In genomic region chr4:136924529-136924928, GRCm38 (mm10) we compare ENCODE assay signal across 9 mouse cellular contexts. TPM values are rescaled to one million over a fixed set of nuclear protein-coding genes. Genes with fewer than 3 reads are reported as not detected.
DNase-seq lines count a peak whose midpoint lies in the region; TF ChIP-seq lines count a peak whose summit lies in the region.
"Had no signal": no experiment of that assay in that cellular context is flagged by ENCODE, and none has a peak within 500 bp of the region (broad histone marks: within the 10 kb centered on the region; RNA-seq: fewer than 3 reads in every experiment).

No protein-coding gene starts in this region.

- DNase-seq in gastrocnemius, adult 18-20 months (ENCODE audit: low spot score): peak; percentile 42
- DNase-seq in gastrocnemius, postnatal 25 days: no peak
- peak; percentile 26 to 28 for DNase-seq in B cell, adult 2 months
- peak; percentile 52 for DNase-seq in c-Kit-positive CD71-positive TER-119-negative erythroid progenitor cells, embryonic 14.5 days (ENCODE audit: low read depth)
- peak; percentile 74 for DNase-seq in kidney, adult 9 months
- DNase-seq in mesoderm, embryonic 11.5 days (ENCODE audit: low read depth, low spot score): peak; percentile 82
- DNase-seq in yolk sac, embryonic 10.5 days (ENCODE audit: low spot score): peak; percentile 72
- no peak for DNase-seq in cerebellum, adult 2 months

- no peak overlapping the region for H3K4me3 ChIP-seq in cerebellum, adult 2 months (replicated peaks; ENCODE audit: insufficient read depth, low read depth, low read length)
- H3K4me3 ChIP-seq: heart, embryonic 15.5 days had no signal

- TF ChIP-seq CTCF in cerebellum, adult 2 months (IDR thresholded peaks at IDR 0.05; ENCODE audit: borderline replicate concordance, insufficient read depth, low read depth, low read length): no peak

- no peaks in the 10 kb centered on the region for H3K27me3 ChIP-seq in cerebellum, adult 2 months (ENCODE audit: control insufficient read depth, insufficient read depth, low read length)

- H3K27ac ChIP-seq in cerebellum, adult 2 months (ENCODE audit: insufficient read depth, low read length): no peak overlapping the region
- H3K27ac ChIP-seq: heart, embryonic 15.5 days had no signal

- 74% methylated on average over 6 of the region's 6 CpGs for WGBS in cerebellum, adult 2 months

- no peak for TF ChIP-seq POLR2A in cerebellum, adult 2 months (IDR thresholded peaks at IDR 0.05; ENCODE audit: borderline replicate concordance, insufficient read depth, low read length)

- no peaks in the 10 kb centered on the region for H3K4me1 ChIP-seq in cerebellum, adult 2 months (ENCODE audit: control insufficient read depth, insufficient read depth, low read length)
- H3K4me1 ChIP-seq: heart, embryonic 15.5 days had no signal

RNA-seq across cellular contexts. Expression of gene C1qa, which starts 25.9 kb away (rescaled TPM):
- 10 to 100 TPM in 1 of 2 experiments, 1 to 10 TPM in 1; 8.7 to 15.2 TPM for total RNA-seq in gastrocnemius, adult 18-20 months (2021)
- total RNA-seq in gastrocnemius, postnatal 25 days (2021): 10 to 100 TPM; 11.6 to 15.5 TPM
- polyA plus RNA-seq in cerebellum, adult 2 months (2012; rRNA removed): 30.2 and 34.0 TPM in 2 replicates

RNA-seq across cellular contexts. Expression of gene C1qc, which starts 31.7 kb away (rescaled TPM):
- 10 to 100 TPM in 1 of 2 experiments, 1 to 10 TPM in 1; 7.9 to 15.8 TPM for total RNA-seq in gastrocnemius, adult 18-20 months (2021)
- total RNA-seq in gastrocnemius, postnatal 25 days (2021): 10 to 100 TPM; 10.9 to 13.3 TPM
- polyA plus RNA-seq in cerebellum, adult 2 months (2012; rRNA removed): 26.6 and 28.6 TPM in 2 replicates

RNA-seq across cellular contexts. Expression of gene Epha8, which starts 32.1 kb away (rescaled TPM):
- not detected for total RNA-seq in gastrocnemius, adult 18-20 months (2021)
- not detected for total RNA-seq in gastrocnemius, postnatal 25 days (2021)
- 44.5 and 51.9 TPM in 2 replicates for polyA plus RNA-seq in cerebellum, adult 2 months (2012; rRNA removed)

RNA-seq across cellular contexts. Expression of gene C1qb, which starts 38.5 kb away (rescaled TPM):
- 10 to 100 TPM in 1 of 2 experiments, 1 to 10 TPM in 1; 8.5 to 13.1 TPM for total RNA-seq in gastrocnemius, adult 18-20 months (2021)
- total RNA-seq in gastrocnemius, postnatal 25 days (2021): 10 to 100 TPM; 13.4 to 16.5 TPM
- polyA plus RNA-seq in cerebellum, adult 2 months (2012; rRNA removed): 41.8 and 46.8 TPM in 2 replicates

Comparison
In these comparisons a context has a peak if more than half of its experiments do, and no peak if none do; other contexts are left out.
1. DNase-seq: peak in gastrocnemius, adult 18-20 months (single experiment), B cell, adult 2 months (2 of 2), c-Kit-positive CD71-positive TER-119-negative erythroid progenitor cells, embryonic 14.5 days (single experiment), kidney, adult 9 months (single experiment), mesoderm, embryonic 11.5 days (single experiment) and yolk sac, embryonic 10.5 days (single experiment); none in gastrocnemius, postnatal 25 days (single experiment) and cerebellum, adult 2 months (0 of 2).